Mouse (Mus musculus) naive thymus-derived CD4-positive, alpha-beta T cell, adult 5 months (primary cell): ENCODE measurements around the gene Ube2q1. TPM values are rescaled to one million over a fixed set of nuclear protein-coding genes. Genes with fewer than 3 reads are reported as not detected.

Experiments
- polyA plus RNA-seq: library from polyadenylated mRNA; unstranded; fragments of 100-300 nt; shearing (Covaris generic); gene quantifications from one replicate; pipeline ENCODE4 v1.2.1, GENCODE M21; 2017

Gene Ube2q1
- polyA plus RNA-seq = 53.8 TPM

DNA sequence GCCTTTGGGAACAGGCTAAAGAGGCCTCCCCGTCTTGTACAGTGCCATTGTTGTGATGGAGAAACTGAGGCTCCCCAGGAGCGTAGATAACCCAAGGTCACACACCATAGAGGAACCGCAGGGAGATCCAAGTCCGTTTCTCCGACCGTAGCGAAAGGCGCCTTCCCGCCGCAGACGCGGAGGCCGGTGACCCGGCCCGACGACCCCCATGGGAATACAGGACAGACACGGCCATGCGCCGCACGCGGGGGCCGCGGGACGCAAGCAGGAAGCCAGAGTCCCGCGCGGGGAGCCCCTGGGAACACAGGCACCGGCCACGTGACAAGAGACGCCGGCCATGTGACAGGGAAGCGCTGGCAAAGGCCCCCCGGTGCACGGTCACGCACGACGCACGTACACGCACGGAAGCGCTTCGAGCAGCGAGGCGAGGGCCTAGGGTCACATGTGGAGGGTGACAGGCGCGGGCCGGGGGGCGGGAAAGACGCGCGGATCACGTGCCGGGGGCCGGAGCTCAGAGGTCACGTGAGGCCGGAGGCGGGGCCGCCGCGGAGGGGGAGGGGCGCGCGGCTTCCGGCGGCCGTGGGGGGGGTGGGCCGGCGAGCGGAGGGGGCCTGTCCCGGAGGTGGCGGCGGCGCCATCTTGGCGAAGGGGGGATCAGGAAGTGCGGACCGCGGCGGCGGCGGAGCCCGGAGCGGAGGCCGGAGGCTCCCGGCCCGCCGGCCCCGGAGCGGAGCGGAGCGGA, at the start of gene Ube2q1:
Gene Ube2q1 (plus strand): TSS at position 649 of the 742 bp plus-strand sequence.

DNA sequence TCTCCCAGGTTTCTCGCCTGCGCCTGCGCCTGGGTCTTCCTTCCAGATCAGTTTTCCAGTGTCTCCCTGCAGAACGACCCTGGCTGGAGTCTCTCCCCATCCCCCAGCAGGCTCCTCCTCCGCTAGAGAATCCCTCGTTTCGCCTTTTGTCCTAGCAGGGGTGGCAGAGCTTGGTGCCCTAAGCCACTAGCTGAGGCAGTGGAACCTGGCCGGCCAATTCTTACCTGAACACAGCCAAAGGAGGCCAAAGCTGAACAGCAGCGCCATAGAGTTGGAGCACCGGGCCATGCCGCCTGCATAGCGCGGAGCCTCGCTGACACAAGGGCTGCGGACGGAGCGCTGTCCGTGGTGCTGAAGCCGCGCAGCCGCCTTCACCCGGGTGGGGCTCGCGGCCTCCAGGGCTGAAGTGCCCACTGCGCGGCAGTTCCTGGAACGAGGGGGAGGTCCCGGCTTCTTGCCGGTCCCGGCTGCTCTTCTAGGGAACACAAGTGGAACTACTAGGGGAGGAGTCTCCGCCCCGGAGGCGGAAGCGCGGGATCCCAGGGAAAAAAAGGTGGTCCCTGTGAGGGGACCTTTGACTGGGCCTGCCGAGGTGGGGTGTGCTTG, 9.2 kb upstream of the Ube2q1 start, which contains the start of gene Chrnb2:
Gene Chrnb2 (minus strand): TSS at position 514 of the 606 bp plus-strand sequence.

DNA sequence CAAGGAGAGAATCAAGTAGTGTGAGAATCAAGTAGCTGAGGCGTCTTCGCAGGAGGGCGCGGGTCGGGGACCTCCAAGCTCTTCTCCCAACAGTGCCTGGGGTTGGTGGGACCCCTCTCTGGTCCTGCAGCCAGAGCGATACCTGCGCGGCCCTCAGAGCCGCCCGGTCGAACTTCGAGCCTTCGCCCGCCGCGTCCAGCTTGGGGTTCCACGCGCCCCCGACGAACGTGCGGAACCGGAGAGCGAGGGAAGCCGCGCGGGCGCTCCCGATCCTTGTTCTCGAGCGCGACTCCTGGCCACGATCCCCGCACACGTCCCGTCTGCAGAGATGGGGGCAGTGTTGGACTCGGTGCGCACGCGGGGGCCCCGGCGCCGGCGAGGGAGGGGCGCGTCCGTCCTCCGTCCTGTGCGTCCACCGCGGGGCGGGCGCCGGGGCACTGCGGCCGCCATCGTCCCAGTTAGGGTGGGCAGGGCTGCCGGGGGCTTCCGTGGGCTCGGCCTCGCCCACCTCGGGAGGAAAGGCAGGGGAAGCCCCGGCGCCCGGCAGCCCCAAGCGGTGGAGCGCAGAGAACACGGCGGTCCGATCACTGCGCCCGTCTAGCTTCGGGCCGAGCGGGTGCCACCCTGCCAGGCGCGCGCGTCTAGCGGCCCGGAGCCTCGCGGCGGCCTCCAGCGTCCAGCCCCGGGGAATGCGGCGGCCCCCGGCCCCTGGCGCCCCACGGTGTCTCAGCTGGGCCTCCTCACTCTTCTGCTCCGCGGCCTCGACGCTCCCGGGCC, 57.6 kb downstream of the Ube2q1 start, which contains the start of gene She:
Gene She (plus strand): TSS at position 556 of the 777 bp plus-strand sequence.

Other genes starting within 250 kb of the Ube2q1 start
- 73.8 TPM for gene Adar, start 58.6 kb upstream of the Ube2q1 start, polyA plus RNA-seq
- gene Chrnb2, start 9.0 kb upstream of the Ube2q1 start, polyA plus RNA-seq = 1.1 TPM
- gene She, start 57.8 kb downstream of the Ube2q1 start, polyA plus RNA-seq = 1.5 TPM
- 81.1 TPM for gene Il6ra, start 139.6 kb downstream of the Ube2q1 start, polyA plus RNA-seq
- 63.4 TPM for gene Atp8b2, start 189.9 kb downstream of the Ube2q1 start, polyA plus RNA-seq
- 89.9 TPM for gene Hax1, start 225.2 kb downstream of the Ube2q1 start, polyA plus RNA-seq